Mouse (Mus musculus): ENCODE measurements around the gene Cdr2l.

DNA sequence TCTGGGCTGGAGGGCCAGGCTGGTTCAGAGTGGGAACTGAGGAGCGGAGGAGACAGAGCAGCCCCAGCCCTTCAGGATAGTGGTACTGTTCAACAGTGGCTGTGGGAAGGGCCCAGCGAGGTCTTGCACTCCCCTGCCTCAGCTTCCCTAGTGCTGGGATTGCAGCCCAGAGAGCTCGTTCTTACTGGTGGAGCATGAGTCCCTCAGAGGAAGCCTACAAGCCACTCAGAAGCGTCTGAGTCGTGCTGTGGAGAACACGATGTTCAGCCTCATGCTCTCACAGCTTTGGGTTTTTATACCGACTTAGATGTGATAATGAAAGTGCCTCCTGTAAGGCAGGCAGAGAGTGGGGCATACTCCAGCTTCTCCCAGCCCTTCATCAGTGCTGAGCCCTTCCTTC, 43.0 kb downstream of the Cdr2l start:
- TF ChIP-seq GATA1 (IDR thresholded peaks at IDR 0.05; ENCODE audit: low read length): no peak
- no peak for TF ChIP-seq TAL1 (IDR thresholded peaks at IDR 0.05; ENCODE audit: low read length)
